Mouse (Mus musculus) ES-Bruce4 (cell line): Measurements from ENCODE around the gene Rptn.

Source experiments
- CTCF ChIP-seq: IDR thresholded peaks from one replicate; pipeline ENCODE4 v1.8.1; 2011; ENCODE audit warnings: low read depth, low read length
- EP300 ChIP-seq: IDR thresholded peaks from 2 replicates; pipeline ENCODE4 v1.6.1; 2011; ENCODE audit warnings: low read depth, low read length; ENCODE audit not compliant: insufficient read depth

GRCm38 (mm10) chr3:93411905-93412304 lies 18.4 kb downstream of the Rptn start:
- TF ChIP-seq CTCF (no peak), EP300 (peak; percentile 93)
